Mouse (Mus musculus) C3H10T1/2 (cell line): ENCODE data around the gene Chil6. TPM values are rescaled to one million over a fixed set of nuclear protein-coding genes. Genes with fewer than 3 reads are reported as not detected.

Experiments used
- polyA plus RNA-seq, 2 experiments: library from polyadenylated mRNA; unstranded; fragments of >200 nt; fragmentation: generic; extraction: Trizol; gene quantifications; one replicate each; pipeline ENCODE4 v1.2.1; 2012; ENCODE audit warnings: missing spikeins in 2 of 2

Gene Chil6
- polyA plus RNA-seq = not detected

GRCm38 (mm10) chr3:106406082-106406481 lies at the start of gene Chil6:
Gene Chil6 (minus strand): TSS chr3:106406182.

Other genes starting within 250 kb of the Chil6 start
- not detected for gene Chil3, start 238.6 kb downstream of the Chil6 start, polyA plus RNA-seq
- not detected for gene Chil4, start 186.7 kb downstream of the Chil6 start, polyA plus RNA-seq
- under 1 TPM; 0.02 to 0.26 TPM for gene Dennd2d, start 76.2 kb upstream of the Chil6 start, polyA plus RNA-seq
- 1 to 10 TPM in 1 of 2 experiments, under 1 TPM in 1; 0.37 to 9.2 TPM for gene Dram2, start 141.6 kb upstream of the Chil6 start, polyA plus RNA-seq
- 1 to 10 TPM in 1 of 2 experiments, under 1 TPM in 1; 0.78 to 8.7 TPM for gene Cept1, start 141.6 kb upstream of the Chil6 start, polyA plus RNA-seq